Mouse (Mus musculus): ENCODE measurements around the gene Cd33.

The Cd33 gene

DNA sequence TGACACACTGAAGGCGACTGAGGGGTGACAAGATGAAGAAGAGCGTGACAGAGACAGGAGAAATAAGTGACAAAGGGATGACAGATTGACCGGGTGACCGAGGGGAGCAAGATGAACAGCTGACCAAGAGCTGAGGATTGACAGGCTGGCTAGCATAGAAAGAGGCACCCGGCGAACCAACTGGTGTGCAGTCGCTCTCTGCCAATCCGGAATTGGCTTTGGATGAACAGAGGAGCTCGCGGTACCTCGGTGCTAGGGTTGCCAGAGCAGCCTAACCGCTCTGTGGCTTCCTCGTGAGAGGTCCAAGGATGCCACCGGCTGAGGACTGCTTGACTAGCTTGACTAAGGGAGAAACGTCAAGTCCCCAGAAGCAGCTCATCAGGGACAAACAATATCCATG is 25.9 kb downstream of the Cd33 start:
- DNase-seq (ENCODE audit: extremely low read depth, insufficient read length, low spot score): no peak

DNA sequence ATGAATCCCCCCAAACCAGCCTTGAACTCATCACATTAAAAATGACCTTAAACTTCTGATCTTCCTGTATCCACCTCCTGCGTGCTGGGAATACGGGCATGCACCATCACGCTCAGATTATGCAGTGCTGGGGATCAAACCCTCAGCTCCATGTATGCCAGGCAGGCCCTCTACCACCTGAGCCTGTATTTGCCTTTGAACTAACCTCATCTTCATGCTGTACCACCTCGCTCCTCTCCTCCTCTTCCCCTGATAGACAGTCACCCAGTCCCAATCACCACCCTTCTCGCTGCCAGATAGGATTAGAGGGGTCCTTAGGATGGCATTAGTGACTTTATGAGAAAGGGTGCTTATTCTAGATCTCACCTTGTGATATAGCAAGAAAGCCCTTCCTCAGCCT is 29.2 kb downstream of the Cd33 start:
- no peak for DNase-seq (ENCODE audit: extremely low read depth, insufficient read length, low spot score)

GRCm38 (mm10) chr7:43512519-43512918 is 31.7 kb downstream of the Cd33 start:
- DNase-seq (ENCODE audit: extremely low read depth, insufficient read length, low spot score): no peak

- DNase-seq (ENCODE audit: extremely low read depth, insufficient read length, low spot score): no peak
These were observed 32.3 kb downstream of the Cd33 start for GRCm38 (mm10) chr7:43511707-43512478.

- no peak for DNase-seq (ENCODE audit: extremely low read depth, insufficient read length, low spot score)
These were observed 48.7 kb downstream of the Cd33 start for GRCm38 (mm10) chr7:43495343-43496021.

DNA sequence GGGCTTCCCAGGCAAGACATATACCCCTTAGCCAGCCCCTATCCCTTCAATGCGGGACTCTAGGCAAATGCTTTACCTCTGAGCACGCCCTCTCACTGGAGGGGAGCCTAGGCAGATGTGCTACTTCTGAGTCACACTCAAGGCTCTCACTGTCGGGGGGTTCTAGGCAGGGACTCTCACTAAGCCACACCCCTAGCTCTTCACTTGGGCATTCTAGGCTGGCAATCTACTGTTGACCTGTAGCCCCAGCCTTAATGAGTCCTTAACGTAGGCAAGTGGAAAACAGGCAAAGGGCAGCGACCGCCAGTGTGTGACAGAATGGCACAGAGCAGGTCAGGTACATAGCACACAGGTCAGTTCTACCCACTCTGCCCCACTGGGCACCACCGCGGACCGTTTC is 53.4 kb downstream of the Cd33 start:
- DNase-seq (ENCODE audit: extremely low read depth, insufficient read length, low spot score): no peak

- DNase-seq (ENCODE audit: extremely low read depth, insufficient read length, low spot score): no peak
These were observed 54.0 kb downstream of the Cd33 start for GRCm38 (mm10) chr7:43490182-43490584.

- DNase-seq (ENCODE audit: extremely low read depth, insufficient read length, low spot score): no peak
These were observed 54.5 kb downstream of the Cd33 start, which contains the start of gene Iglon5 for GRCm38 (mm10) chr7:43489631-43490125. Iglon5 (minus strand) TSS chr7:43490075.

DNA sequence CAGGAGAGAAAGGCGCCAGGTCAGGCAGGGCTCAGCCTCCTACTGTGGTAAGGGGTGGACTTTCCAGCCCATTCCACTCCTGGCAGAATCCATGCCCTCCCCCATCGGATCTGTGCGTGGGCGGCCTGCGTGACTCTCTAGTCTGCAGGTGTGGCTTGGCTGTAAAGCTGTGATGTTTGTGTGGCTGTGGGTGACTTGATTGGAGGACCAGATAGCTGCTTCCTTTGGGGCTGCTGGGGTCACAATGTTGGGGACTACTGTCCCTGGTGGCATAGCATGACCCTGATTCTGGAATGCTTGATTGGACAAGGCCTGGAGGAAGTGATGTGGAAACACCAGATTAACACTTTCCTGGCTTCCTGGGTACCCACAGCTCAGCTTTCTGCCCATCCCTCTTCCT is 55.6 kb downstream of the Cd33 start:
- DNase-seq (ENCODE audit: extremely low read depth, insufficient read length, low spot score): no peak

- DNase-seq (ENCODE audit: extremely low read depth, insufficient read length, low spot score): no peak
These were observed 61.0 kb downstream of the Cd33 start for GRCm38 (mm10) chr7:43483236-43483635.

- no peak for DNase-seq (ENCODE audit: extremely low read depth, insufficient read length, low spot score)
These were observed 62.0 kb downstream of the Cd33 start for GRCm38 (mm10) chr7:43482090-43482716.

DNA sequence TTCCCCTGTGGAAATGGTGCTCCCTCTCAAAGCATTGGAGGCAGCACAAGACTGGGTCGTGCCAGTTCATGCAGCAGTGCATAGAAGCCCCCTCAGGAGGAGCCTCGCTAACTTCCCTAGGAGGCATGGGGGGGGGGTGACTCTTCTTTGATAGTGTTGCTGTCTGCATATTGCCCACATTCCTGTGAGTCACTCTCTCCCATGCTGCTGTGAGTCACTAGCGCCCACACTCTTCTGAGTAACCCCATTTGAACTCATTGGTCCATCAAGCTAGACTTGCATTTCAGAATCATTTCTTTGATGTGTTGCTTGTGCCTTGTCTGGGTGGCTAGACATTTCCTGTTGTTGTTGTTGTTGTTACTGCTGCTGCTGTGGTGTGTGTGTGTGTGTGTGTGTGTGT is 63.0 kb downstream of the Cd33 start:
- peak; percentile 30 for DNase-seq (ENCODE audit: extremely low read depth, insufficient read length, low spot score)

- DNase-seq (ENCODE audit: extremely low read depth, insufficient read length, low spot score): no peak
These were observed 67.9 kb downstream of the Cd33 start for GRCm38 (mm10) chr7:43476376-43476775.

GRCm38 (mm10) chr7:43475706-43476105 is 68.5 kb downstream of the Cd33 start:
- no peak for DNase-seq (ENCODE audit: extremely low read depth, insufficient read length, low spot score)

Measured in 3134 (cell line).